22 mouse cellular contexts compared by ENCODE assay signal in the genomic region with DNA sequence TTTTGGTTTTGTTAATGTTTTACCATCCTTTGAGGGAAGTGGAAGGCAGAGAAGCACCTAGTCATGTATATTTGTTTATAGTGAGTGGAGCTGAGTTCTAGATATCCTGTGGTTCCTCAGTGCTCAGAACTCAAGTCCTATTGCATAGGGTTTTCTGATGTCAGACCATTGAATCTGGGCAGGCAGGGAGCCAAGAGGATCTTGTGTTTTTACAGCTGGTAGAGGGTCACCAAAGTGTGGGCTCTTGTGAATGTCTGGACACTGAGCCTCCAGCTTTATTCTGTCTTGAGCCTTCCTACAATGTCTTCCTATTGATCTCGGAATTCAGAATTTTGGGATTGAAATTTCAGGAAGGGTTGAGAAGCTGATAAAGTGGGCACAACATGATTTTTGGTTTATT.
"Had no signal": no experiment of that assay in that cellular context is flagged by ENCODE, and none has a peak within 500 bp of the region (broad histone marks: within the 10 kb centered on the region; RNA-seq: fewer than 3 reads in every experiment).

No protein-coding gene starts in this region.

- H3K36me3 ChIP-seq: intestine, embryonic 15.5 days; limb, embryonic 12.5 days; limb, embryonic 15.5 days; midbrain, embryonic 10.5 days; midbrain, embryonic 13.5 days; neural tube, embryonic 13.5 days had no signal

- H3K4me2 ChIP-seq: intestine, embryonic 15.5 days; limb, embryonic 12.5 days; limb, embryonic 15.5 days; lung, embryonic 14.5 days; midbrain, embryonic 13.5 days; neural tube, embryonic 13.5 days had no signal

- DNase-seq: kidney, adult 18-20 months; layer of hippocampus, adult 9-11 months; liver, postnatal 0 days; lung, embryonic 14.5 days; retina, postnatal 1 day; thymus, adult 2 months; thymus, postnatal 14 days; thymus, postnatal 4 days had no signal

- H3K9ac ChIP-seq: intestine, embryonic 15.5 days; limb, embryonic 12.5 days; limb, embryonic 15.5 days; liver, embryonic 14.5 days; liver, postnatal 0 days; lung, embryonic 14.5 days; midbrain, embryonic 13.5 days; neural tube, embryonic 13.5 days had no signal

- H3K4me3 ChIP-seq: intestine, embryonic 15.5 days; layer of hippocampus, adult 2 months; left cerebral cortex, adult 2 months; limb, embryonic 12.5 days; limb, embryonic 15.5 days; midbrain, embryonic 10.5 days; midbrain, embryonic 13.5 days; myocyte; neural tube, embryonic 13.5 days had no signal

- ATAC-seq: intestine, embryonic 15.5 days; liver, postnatal 0 days; lung, postnatal 0 days; midbrain, embryonic 13.5 days; midbrain, embryonic 16.5 days had no signal

- H3K27ac ChIP-seq: intestine, embryonic 15.5 days; layer of hippocampus, adult 2 months; left cerebral cortex, adult 2 months; limb, embryonic 12.5 days; limb, embryonic 15.5 days; liver, embryonic 14.5 days; macrophage; midbrain, embryonic 10.5 days; midbrain, embryonic 13.5 days; neural tube, embryonic 13.5 days; stomach, postnatal 0 days had no signal

- H3K4me1 ChIP-seq: intestine, embryonic 15.5 days had no signal

- H3K27me3 ChIP-seq: intestine, embryonic 15.5 days; limb, embryonic 12.5 days; limb, embryonic 15.5 days; midbrain, embryonic 13.5 days; neural tube, embryonic 13.5 days had no signal

- H3K9me3 ChIP-seq: intestine, embryonic 15.5 days; limb, embryonic 12.5 days; limb, embryonic 15.5 days; midbrain, embryonic 10.5 days; midbrain, embryonic 13.5 days; neural tube, embryonic 13.5 days had no signal
